Mouse (Mus musculus) heart, adult 2 months (tissue): ENCODE data around the gene Actr3. TPM values are rescaled to one million over a fixed set of nuclear protein-coding genes. Genes with fewer than 3 reads are reported as not detected.

ENCODE experiments used
- DNase-seq, 2 experiments: peaks; one replicate each; pipeline ENCODE4 v3.0.0; 2021
- H3K27ac ChIP-seq: fragments of 200-600 bp; 2 replicates; pipeline ENCODE4 v1.8.1; 2022
- H3K27me3 ChIP-seq: fragments of 200-500 bp; 2 replicates; pipeline ENCODE4 v1.6.1; 2012; ENCODE audit warnings: mild to moderate bottlenecking, low read length, inconsistent platforms, mixed read lengths; ENCODE audit not compliant: control insufficient read depth, insufficient read depth
- H3K36me3 ChIP-seq: fragments of 200-500 bp; 2 replicates; pipeline ENCODE4 v1.6.1; 2012; ENCODE audit warnings: low read length, inconsistent platforms; ENCODE audit not compliant: control insufficient read depth, insufficient read depth
- H3K4me1 ChIP-seq: fragments of 200-500 bp; 2 replicates; pipeline ENCODE4 v1.6.1; 2011; ENCODE audit warnings: low read length; ENCODE audit not compliant: control insufficient read depth, insufficient read depth
- H3K4me3 ChIP-seq: fragments of 200-600 bp; 2 replicates; pipeline ENCODE4 v1.8.1; 2022
- H3K79me2 ChIP-seq: fragments of 200-500 bp; replicated peaks from 2 replicates; pipeline ENCODE4 v1.6.1; 2012; ENCODE audit warnings: mild to moderate bottlenecking, inconsistent platforms, low read length, moderate library complexity, mixed read lengths; ENCODE audit not compliant: control insufficient read depth, insufficient read depth
- H3K9ac ChIP-seq: fragments of 200-500 bp; 2 replicates; pipeline ENCODE4 v1.6.1; 2012; ENCODE audit warnings: low read depth, mild to moderate bottlenecking, control low read depth, inconsistent platforms, low read length, mixed read lengths
- CTCF ChIP-seq: fragments of 200-600 bp; IDR thresholded peaks from 2 replicates; pipeline ENCODE4 v1.8.1; 2022; ENCODE audit warnings: antibody characterized with exemption, mild to moderate bottlenecking, moderate library complexity
- EP300 ChIP-seq: fragments of 200-500 bp; IDR thresholded peaks from 2 replicates; pipeline ENCODE4 v1.6.1; 2011; ENCODE audit warnings: low read depth, low read length, control low read depth; ENCODE audit not compliant: insufficient read depth
- POLR2A ChIP-seq: fragments of 200-500 bp; IDR thresholded peaks from 2 replicates; pipeline ENCODE4 v1.6.1; 2011; ENCODE audit warnings: mild to moderate bottlenecking, low read depth, low read length, control low read depth; ENCODE audit not compliant: insufficient read depth
- WGBS: fragments of 180-500 bp; shearing (Covaris S2); methylation state at CpG from one replicate; pipeline ENCODE4 v1.1.7; 2018; 5-methylcytosine and 5-hydroxymethylcytosine counted together
- intact Hi-C: fragments of 180-260 bp; cut with DNase I; formaldehyde crosslinking; loops from one replicate; pipeline ENCODE4 v1.15.1; 2025
- polyA plus RNA-seq: library from polyadenylated mRNA; depleted of rRNA; stranded (reverse); fragments of >200 nt; gene quantifications from 2 replicates; pipeline ENCODE4 v1.2.3, GENCODE M21; 2012
- total RNA-seq, 2 experiments: library from RNA; stranded (reverse); gene quantifications; 2 replicates each; pipeline ENCODE4 v1.2.3; 2021

Actr3 gene
- total and polyA plus RNA-seq, 3 experiments: 33.8 to 118 (median 102) TPM

DNA sequence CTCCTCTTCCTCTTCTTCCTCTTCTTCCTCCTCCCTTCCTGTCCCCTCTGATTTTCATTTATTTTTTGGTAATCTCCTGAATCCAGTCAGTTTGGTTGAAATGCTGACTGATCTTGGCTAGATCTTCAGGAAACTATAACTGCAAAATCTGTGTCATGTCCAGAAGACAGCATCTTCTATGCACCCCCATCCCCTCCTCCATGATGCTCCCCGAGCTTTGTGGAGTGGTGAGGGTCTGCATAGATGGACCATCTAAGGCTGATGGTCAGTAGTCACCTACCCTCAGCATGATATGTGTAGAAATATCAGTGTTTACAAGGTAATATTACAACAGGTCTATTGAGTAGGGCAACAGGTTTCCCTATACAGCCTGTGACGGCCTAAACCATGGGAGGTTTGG, 1.6 kb upstream of the Actr3 start:
- H3K4me1 ChIP-seq: peaks cover 4% of the 10 kb centered on the region
- H3K27ac ChIP-seq: no peak overlapping the region
- 89% methylated on average over 2 of the region's 2 CpGs for WGBS
- H3K9ac ChIP-seq: no peak overlapping the region
- intact Hi-C loops: loop anchor here (5.0 kb wide), 1 partner anchor 40 kb away; no protein-coding TSS in a partner anchor
- DNase-seq: no peak
- no peak overlapping the region for H3K4me3 ChIP-seq
- H3K36me3 ChIP-seq: peaks cover 7% of the 10 kb centered on the region
- no peaks in the 10 kb centered on the region for H3K27me3 ChIP-seq
- peaks cover 2% of the 10 kb centered on the region; the same call in 1 of the 2 replicates for H3K79me2 ChIP-seq
- TF ChIP-seq EP300 (no peak), POLR2A (no peak), CTCF (no peak)

DNA sequence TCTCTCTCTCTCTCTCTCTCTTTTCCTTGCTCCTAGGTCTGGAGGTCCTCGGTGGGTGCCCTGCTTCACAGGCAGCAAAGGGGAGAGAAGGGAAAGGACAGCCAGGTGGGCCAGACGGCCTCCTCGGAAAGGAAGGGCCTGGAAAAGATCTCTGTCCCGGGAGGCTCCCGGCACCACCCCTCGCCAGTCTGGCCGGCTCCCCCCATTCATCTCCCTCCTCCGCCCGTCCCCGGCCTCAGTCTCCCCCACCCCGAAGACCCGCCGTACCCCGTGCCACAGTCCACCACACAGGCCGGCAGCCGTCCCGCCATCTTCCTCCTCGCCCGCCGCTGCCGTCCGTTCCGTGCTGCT, 534 bp downstream of the Actr3 start:
- TF ChIP-seq POLR2A (no peak), EP300 (no peak), CTCF (no peak)

DNA sequence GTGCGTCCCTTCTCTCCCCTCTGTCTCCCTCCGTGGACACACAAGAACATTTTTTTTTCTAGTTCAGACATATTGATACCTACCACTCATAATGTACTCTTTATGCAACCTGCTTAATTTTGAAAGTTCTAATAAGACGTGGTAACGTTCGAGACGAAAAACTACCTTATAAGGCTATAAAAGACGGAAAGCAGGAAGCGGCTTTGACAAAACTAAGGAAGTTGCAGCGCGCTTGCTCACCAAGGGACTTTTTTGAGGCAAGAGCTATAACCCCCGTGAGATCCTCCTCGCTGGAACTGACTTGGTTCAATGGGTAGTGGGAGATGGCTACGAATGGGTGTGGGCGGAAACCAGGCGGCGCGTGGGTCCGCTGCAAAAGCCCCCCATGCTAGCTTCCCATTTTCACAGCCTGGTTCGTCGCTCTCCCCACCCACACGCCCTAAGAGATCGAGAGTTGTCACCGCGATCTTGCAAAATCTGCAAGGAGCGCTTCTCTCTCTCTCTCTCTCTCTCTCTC, 984 bp downstream of the Actr3 start:
- intact Hi-C loops: loop anchor here (1.0 to 5.0 kb wide), 3 partner anchors 37 to 126 kb away; partner anchors contain the start of gene Slc35f5
- H3K27me3 ChIP-seq: no peaks in the 10 kb centered on the region
- WGBS: under 1% methylated on average over 25 of the region's 25 CpGs

More for the DNA sequence above, 534 bp downstream of the Actr3 start:
- intact Hi-C loops: loop anchor here (1.0 to 5.0 kb wide), 2 partner anchors 42 to 125 kb away; partner anchors contain the start of gene Slc35f5
- Histone ChIP-seq H3K27ac (peak overlapping the region; percentile 95), H3K79me2 (peaks cover 2% of the 10 kb centered on the region; the same call in 1 of the 2 replicates), H3K9ac (peak overlapping the region; percentile 89), H3K4me3 (peak overlapping the region; percentile 90), H3K4me1 (peaks cover 14% of the 10 kb centered on the region), H3K27me3 (no peaks in the 10 kb centered on the region), H3K36me3 (peaks cover 26% of the 10 kb centered on the region)
- no peak for DNase-seq
- 2% methylated on average over 21 of the region's 23 CpGs for WGBS

GRCm38 (mm10) chr1:125431286-125431685, 4.2 kb downstream of the Actr3 start:
- no peak for DNase-seq
- 38% methylated on average over 4 of the region's 4 CpGs for WGBS
- H3K4me1 ChIP-seq: peaks cover 19% of the 10 kb centered on the region
- H3K9ac ChIP-seq: no peak overlapping the region
- H3K4me3 ChIP-seq: no peak overlapping the region
- intact Hi-C loops: loop anchor here (5.0 kb wide), 1 partner anchor 34 kb away; no protein-coding TSS in a partner anchor
- peaks cover 47% of the 10 kb centered on the region for H3K36me3 ChIP-seq
- TF ChIP-seq EP300 (no peak), POLR2A (no peak), CTCF (no peak)
- no peaks in the 10 kb centered on the region for H3K27me3 ChIP-seq
- peak overlapping the region; percentile 95 for H3K27ac ChIP-seq
- H3K79me2 ChIP-seq: peaks cover 3% of the 10 kb centered on the region

More for the DNA sequence above, 984 bp downstream of the Actr3 start:
- peak overlapping the region; percentile 90 for H3K4me3 ChIP-seq
- H3K79me2 ChIP-seq: peaks cover 2% of the 10 kb centered on the region; the same call in 1 of the 2 replicates
- TF ChIP-seq POLR2A (peak; percentile 73), EP300 (peak; percentile 13; the same call in 1 of the 2 replicates), CTCF (no peak)
- DNase-seq: peak; percentile 70 to 77
- peaks cover 14% of the 10 kb centered on the region for H3K4me1 ChIP-seq
- H3K27ac ChIP-seq: peak overlapping the region; percentile 95
- peak overlapping the region; percentile 89 for H3K9ac ChIP-seq
- peaks cover 30% of the 10 kb centered on the region for H3K36me3 ChIP-seq

DNA sequence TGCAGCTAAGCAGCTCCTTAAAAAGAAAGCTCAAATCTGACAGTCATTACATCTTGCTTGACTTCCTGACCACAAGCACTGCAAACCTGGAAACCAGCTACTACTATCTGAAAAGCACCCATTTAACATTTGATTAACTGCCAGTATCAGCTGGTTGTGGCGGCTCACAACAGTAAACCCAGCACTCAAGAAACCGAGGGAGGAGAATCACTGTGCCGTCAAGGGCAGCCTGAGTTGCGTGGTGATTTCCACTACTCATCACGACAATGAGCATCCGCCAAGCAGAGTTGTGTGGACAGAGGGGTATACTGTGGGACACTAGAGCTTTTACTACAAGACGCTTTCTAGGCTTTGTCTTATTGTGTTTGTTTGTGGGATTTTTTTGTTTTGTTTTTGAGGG, 4.8 kb downstream of the Actr3 start:
- peak overlapping the region; percentile 15; the same call in 1 of the 2 replicates for H3K27ac ChIP-seq
- TF ChIP-seq CTCF (no peak), POLR2A (no peak), EP300 (no peak)
- 8% methylated on average over 7 of the region's 7 CpGs for WGBS
- peaks cover 48% of the 10 kb centered on the region for H3K36me3 ChIP-seq
- peaks cover 18% of the 10 kb centered on the region for H3K4me1 ChIP-seq
- no peaks in the 10 kb centered on the region for H3K27me3 ChIP-seq
- intact Hi-C loops: loop anchor here (5.0 kb wide), 1 partner anchor 33 kb away; no protein-coding TSS in a partner anchor
- H3K9ac ChIP-seq: peak overlapping the region; percentile 44
- peaks cover 3% of the 10 kb centered on the region for H3K79me2 ChIP-seq
- DNase-seq: peak in 1 of 2 experiments; percentile 25
- H3K4me3 ChIP-seq: 0 out of 2 replicates have a peak overlapping the region, but pooled peaks have one; percentile 9

DNA sequence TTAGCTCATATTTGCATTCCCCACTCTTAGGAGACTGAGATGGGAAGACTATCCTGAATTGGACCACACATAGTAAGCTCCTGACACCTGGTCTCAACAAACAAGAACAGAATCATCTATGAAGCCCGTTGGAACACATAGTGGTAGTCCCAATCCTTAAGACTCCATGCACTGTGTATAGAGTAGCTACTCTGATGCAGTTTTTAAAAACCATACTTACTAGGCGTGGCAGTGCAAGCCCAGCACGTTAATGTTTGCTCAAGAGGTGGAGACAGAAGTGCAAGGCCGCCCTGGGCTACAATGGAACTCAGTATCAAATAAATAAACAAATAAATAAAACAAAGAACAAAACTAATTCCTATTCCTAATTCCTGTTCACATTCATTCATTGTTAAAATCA, 5.5 kb downstream of the Actr3 start:
- H3K36me3 ChIP-seq: peaks cover 53% of the 10 kb centered on the region
- peaks cover 24% of the 10 kb centered on the region for H3K4me1 ChIP-seq
- TF ChIP-seq EP300 (no peak), CTCF (no peak), POLR2A (no peak)
- no peaks in the 10 kb centered on the region for H3K27me3 ChIP-seq
- intact Hi-C loops: loop anchor here (5.0 kb wide), 1 partner anchor 33 kb away; no protein-coding TSS in a partner anchor
- peaks cover 3% of the 10 kb centered on the region for H3K79me2 ChIP-seq
- H3K4me3 ChIP-seq: no peak overlapping the region
- H3K9ac ChIP-seq: no peak overlapping the region
- no peak for DNase-seq
- 53% methylated on average over 4 of the region's 4 CpGs for WGBS
- no peak overlapping the region for H3K27ac ChIP-seq
